Mouse (Mus musculus): ENCODE measurements at regions not wholly inside any gene's neighbourhood (a gene's known extent, or its start where the extent isn't known, plus 50 kb on each side); places are given as distances from the start of the nearest gene placed in this dataset.

GRCm38 (mm10) chr10:126709219-126709917 is 191.8 kb downstream of the Atp23 start:
- 72% methylated on average over 14 of the region's 14 CpGs for WGBS
- TF ChIP-seq POLR2A (IDR thresholded peaks at IDR 0.05; ENCODE audit: borderline replicate concordance, extremely low read depth, insufficient read depth, insufficient read length): no peak
- no peaks in the 10 kb centered on the region for H3K36me3 ChIP-seq (ENCODE audit: control insufficient read depth, insufficient read depth, low read length)
- H3K27me3 ChIP-seq (ENCODE audit: control insufficient read depth, insufficient read depth, low read length): no peaks in the 10 kb centered on the region
- ATAC-seq (ENCODE audit: low FRiP score, low read depth) (no peak), DNase-seq (ENCODE audit: low spot score) (no peak)
- no peak overlapping the region for H3K27ac ChIP-seq (replicated peaks; ENCODE audit: low read depth, low read length)
- H3K9me3 ChIP-seq (ENCODE audit: control insufficient read depth, low read length): no peaks in the 10 kb centered on the region
- H3K4me1 ChIP-seq (ENCODE audit: control insufficient read depth, insufficient read depth, low read length): no peaks in the 10 kb centered on the region
- no peak overlapping the region for H3K4me2 ChIP-seq (replicated peaks; ENCODE audit: low read depth, low read length, severe bottlenecking)
- H3K9ac ChIP-seq (ENCODE audit: low read depth, low read length, severe bottlenecking): no peak overlapping the region
- no peak overlapping the region for H3K4me3 ChIP-seq (replicated peaks; ENCODE audit: low read length)

GRCm38 (mm10) chr10:126708730-126709129 is 192.4 kb downstream of the Atp23 start:
- Histone ChIP-seq H3K9ac (ENCODE audit: low read depth, low read length, severe bottlenecking) (no peak overlapping the region), H3K27ac (replicated peaks; ENCODE audit: low read depth, low read length) (no peak overlapping the region), H3K27me3 (ENCODE audit: control insufficient read depth, insufficient read depth, low read length) (no peaks in the 10 kb centered on the region), H3K9me3 (ENCODE audit: control insufficient read depth, low read length) (no peaks in the 10 kb centered on the region), H3K4me1 (ENCODE audit: control insufficient read depth, insufficient read depth, low read length) (no peaks in the 10 kb centered on the region), H3K4me2 (replicated peaks; ENCODE audit: low read depth, low read length, severe bottlenecking) (no peak overlapping the region), H3K36me3 (ENCODE audit: control insufficient read depth, insufficient read depth, low read length) (no peaks in the 10 kb centered on the region), H3K4me3 (replicated peaks; ENCODE audit: low read length) (no peak overlapping the region)
- no peak for DNase-seq (ENCODE audit: low spot score)
- 77% methylated on average over 4 of the region's 4 CpGs for WGBS
- no peak for TF ChIP-seq POLR2A (IDR thresholded peaks at IDR 0.05; ENCODE audit: borderline replicate concordance, extremely low read depth, insufficient read depth, insufficient read length)
- no peak for ATAC-seq (ENCODE audit: low FRiP score, low read depth)

- H3K27ac ChIP-seq (replicated peaks; ENCODE audit: low read depth, low read length): no peak overlapping the region
- TF ChIP-seq POLR2A (IDR thresholded peaks at IDR 0.05; ENCODE audit: borderline replicate concordance, extremely low read depth, insufficient read depth, insufficient read length): no peak
Observed at GRCm38 (mm10) chr10:126708215-126708614, 192.9 kb downstream of the Atp23 start.

GRCm38 (mm10) chr10:126697086-126697485 is 204.1 kb downstream of the Atp23 start:
- Histone ChIP-seq H3K27me3 (ENCODE audit: control insufficient read depth, insufficient read depth, low read length) (no peaks in the 10 kb centered on the region), H3K9me3 (ENCODE audit: control insufficient read depth, low read length) (no peaks in the 10 kb centered on the region), H3K9ac (ENCODE audit: low read depth, low read length, severe bottlenecking) (no peak overlapping the region), H3K4me3 (replicated peaks; ENCODE audit: low read length) (no peak overlapping the region), H3K4me2 (replicated peaks; ENCODE audit: low read depth, low read length, severe bottlenecking) (no peak overlapping the region), H3K27ac (replicated peaks; ENCODE audit: low read depth, low read length) (no peak overlapping the region), H3K4me1 (ENCODE audit: control insufficient read depth, insufficient read depth, low read length) (no peaks in the 10 kb centered on the region), H3K36me3 (ENCODE audit: control insufficient read depth, insufficient read depth, low read length) (no peaks in the 10 kb centered on the region)
- no peak for TF ChIP-seq POLR2A (IDR thresholded peaks at IDR 0.05; ENCODE audit: borderline replicate concordance, extremely low read depth, insufficient read depth, insufficient read length)
- ATAC-seq (ENCODE audit: low FRiP score, low read depth) (no peak), DNase-seq (ENCODE audit: low spot score) (no peak)
- 86% methylated on average over 10 of the region's 10 CpGs for whole genome bisulfite sequencing

More at GRCm38 (mm10) chr10:126708215-126708614, 192.9 kb downstream of the Atp23 start:
- DNase-seq (ENCODE audit: low spot score) (no peak), ATAC-seq (ENCODE audit: low FRiP score, low read depth) (no peak)
- H3K4me3 ChIP-seq (replicated peaks; ENCODE audit: low read length): no peak overlapping the region
- H3K27me3 ChIP-seq (ENCODE audit: control insufficient read depth, insufficient read depth, low read length): no peaks in the 10 kb centered on the region
- H3K4me2 ChIP-seq (replicated peaks; ENCODE audit: low read depth, low read length, severe bottlenecking): no peak overlapping the region
- H3K9ac ChIP-seq (ENCODE audit: low read depth, low read length, severe bottlenecking): no peak overlapping the region
- 79% methylated on average over 4 of the region's 4 CpGs for WGBS
- H3K36me3 ChIP-seq (ENCODE audit: control insufficient read depth, insufficient read depth, low read length): no peaks in the 10 kb centered on the region
- H3K4me1 ChIP-seq (ENCODE audit: control insufficient read depth, insufficient read depth, low read length): no peaks in the 10 kb centered on the region
- H3K9me3 ChIP-seq (ENCODE audit: control insufficient read depth, low read length): no peaks in the 10 kb centered on the region

- TF ChIP-seq POLR2A (IDR thresholded peaks at IDR 0.05; ENCODE audit: borderline replicate concordance, extremely low read depth, insufficient read depth, insufficient read length): no peak
- no peak for ATAC-seq (ENCODE audit: low FRiP score, low read depth)
- 50% methylated on average over 25 of the region's 25 CpGs for WGBS
Observed at GRCm38 (mm10) chr10:126690914-126691673, 210.1 kb downstream of the Atp23 start.

More at GRCm38 (mm10) chr10:126690914-126691673, 210.1 kb downstream of the Atp23 start:
- no peak overlapping the region for H3K4me2 ChIP-seq (replicated peaks; ENCODE audit: low read depth, low read length, severe bottlenecking)
- no peaks in the 10 kb centered on the region for H3K9me3 ChIP-seq (ENCODE audit: control insufficient read depth, low read length)
- no peaks in the 10 kb centered on the region for H3K27me3 ChIP-seq (ENCODE audit: control insufficient read depth, insufficient read depth, low read length)
- no peak for DNase-seq (ENCODE audit: low spot score)
- H3K36me3 ChIP-seq (ENCODE audit: control insufficient read depth, insufficient read depth, low read length): no peaks in the 10 kb centered on the region
- H3K27ac ChIP-seq (replicated peaks; ENCODE audit: low read depth, low read length): no peak overlapping the region
- no peak overlapping the region for H3K4me3 ChIP-seq (replicated peaks; ENCODE audit: low read length)
- H3K4me1 ChIP-seq (ENCODE audit: control insufficient read depth, insufficient read depth, low read length): 0 out of 2 replicates have a peak, but pooled peaks cover 2% of the 10 kb centered on the region
- no peak overlapping the region for H3K9ac ChIP-seq (ENCODE audit: low read depth, low read length, severe bottlenecking)
